Mouse (Mus musculus) bone marrow macrophage, adult 2 months (primary cell): ENCODE results near the gene Krtap10-4. TPM values are rescaled to one million over a fixed set of nuclear protein-coding genes. Genes with fewer than 3 reads are reported as not detected.

Source experiments
- H3K27ac ChIP-seq: 2 replicates; pipeline ENCODE4 v1.5.1; 2012; ENCODE audit warnings: low read depth, low read length; ENCODE audit not compliant: insufficient read depth
- H3K4me1 ChIP-seq: 2 replicates; pipeline ENCODE4 v1.6.1; 2012; ENCODE audit warnings: low read length; ENCODE audit not compliant: control insufficient read depth, insufficient read depth
- H3K4me3 ChIP-seq: 2 replicates; pipeline ENCODE4 v1.5.1; 2012; ENCODE audit warnings: mild to moderate bottlenecking, low read length, moderate library complexity; ENCODE audit not compliant: insufficient read depth
- CTCF ChIP-seq: IDR thresholded peaks from 2 replicates; pipeline ENCODE4 v1.5.1; 2012; ENCODE audit warnings: low read depth, mild to moderate bottlenecking, low read length, moderate library complexity
- POLR2A ChIP-seq: IDR thresholded peaks from 2 replicates; pipeline ENCODE4 v1.6.1; 2012; ENCODE audit warnings: mild to moderate bottlenecking, low read depth, low read length, borderline replicate concordance
- polyA plus RNA-seq: library from polyadenylated mRNA; stranded (reverse); fragments of >200 nt; gene quantifications from 2 replicates; pipeline ENCODE4 v1.2.4, GENCODE M21; 2012; ENCODE audit not compliant: missing spikeins, insufficient read depth, insufficient read length

Krtap10-4 gene
- polyA plus RNA-seq: not detected in 2 replicates

DNA sequence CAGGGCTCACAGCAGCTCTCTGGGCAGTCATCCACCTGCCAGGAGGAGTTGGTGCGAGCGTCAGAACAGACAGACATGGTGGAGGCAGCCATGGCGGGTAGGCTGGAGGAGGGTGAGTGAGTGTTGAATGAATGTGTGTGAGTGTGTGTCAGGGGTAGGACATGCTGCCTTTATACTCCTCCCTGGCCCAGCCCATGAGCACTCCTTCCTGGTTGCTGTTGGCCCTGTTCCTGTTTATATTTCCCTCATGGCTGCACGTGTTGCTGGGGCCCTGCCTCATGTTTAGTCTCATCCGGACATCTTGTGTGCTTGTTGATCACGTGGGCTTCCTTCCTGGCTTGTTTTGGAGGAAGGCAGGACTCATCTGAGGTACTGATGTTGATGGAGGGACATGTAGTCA is at the start of gene Krtap10-4:
Gene Krtap10-4, minus strand, starts transcription at position 145 of the 400 bp plus-strand sequence.
- TF ChIP-seq CTCF (no peak), POLR2A (no peak)
- H3K27ac ChIP-seq: no peak within 1 kb of the TSS
- no peak within 1 kb of the TSS for H3K4me3 ChIP-seq
- H3K4me1 ChIP-seq: no peaks in the 10 kb centered on the region

DNA sequence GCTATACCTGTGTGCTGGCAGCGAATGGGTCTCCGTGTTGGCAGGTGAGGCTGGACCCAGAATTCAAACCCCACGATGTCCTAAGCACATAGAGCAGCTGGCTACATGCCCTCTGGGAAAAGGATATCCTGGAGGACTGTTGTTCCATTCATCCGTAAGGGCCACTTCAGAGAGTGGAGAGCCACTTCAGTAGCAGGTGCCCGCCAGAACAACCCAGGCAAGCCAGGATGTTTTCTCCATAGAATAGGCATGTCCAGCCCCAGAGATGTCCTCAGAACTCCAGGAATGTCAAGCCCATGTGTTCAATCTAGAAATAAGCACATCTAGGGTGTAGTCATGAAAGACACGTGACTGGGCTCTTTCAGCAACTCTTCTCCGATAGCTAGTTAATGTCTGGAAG is 42.8 kb upstream of the Krtap10-4 start:
- Histone ChIP-seq H3K27ac (no peak overlapping the region), H3K4me3 (no peak overlapping the region), H3K4me1 (no peaks in the 10 kb centered on the region)
- TF ChIP-seq POLR2A: no peak
- TF ChIP-seq CTCF: no peak

DNA sequence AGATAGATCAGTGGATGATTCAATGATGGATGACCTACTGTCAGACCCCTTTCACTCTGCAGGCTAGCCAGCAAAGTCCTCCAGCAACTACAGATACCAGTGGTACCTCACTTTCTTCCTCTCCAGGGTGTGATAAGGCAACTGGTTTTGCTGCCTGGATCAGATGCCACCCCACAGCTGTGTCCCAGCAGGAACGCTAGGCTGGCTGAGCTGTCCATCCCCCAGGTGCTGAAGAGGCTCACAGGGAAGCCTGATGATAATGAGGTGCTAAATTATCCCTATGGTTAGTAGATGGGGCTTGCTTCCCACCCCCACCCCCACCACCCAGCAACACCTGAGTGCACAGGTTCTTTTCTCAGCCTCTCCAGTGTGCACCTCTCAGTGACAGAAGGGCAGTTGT is 40.7 kb upstream of the Krtap10-4 start:
- H3K4me3 ChIP-seq: no peak overlapping the region
- no peak overlapping the region for H3K27ac ChIP-seq
- H3K4me1 ChIP-seq: no peaks in the 10 kb centered on the region
- TF ChIP-seq POLR2A: no peak
- no peak for TF ChIP-seq CTCF

DNA sequence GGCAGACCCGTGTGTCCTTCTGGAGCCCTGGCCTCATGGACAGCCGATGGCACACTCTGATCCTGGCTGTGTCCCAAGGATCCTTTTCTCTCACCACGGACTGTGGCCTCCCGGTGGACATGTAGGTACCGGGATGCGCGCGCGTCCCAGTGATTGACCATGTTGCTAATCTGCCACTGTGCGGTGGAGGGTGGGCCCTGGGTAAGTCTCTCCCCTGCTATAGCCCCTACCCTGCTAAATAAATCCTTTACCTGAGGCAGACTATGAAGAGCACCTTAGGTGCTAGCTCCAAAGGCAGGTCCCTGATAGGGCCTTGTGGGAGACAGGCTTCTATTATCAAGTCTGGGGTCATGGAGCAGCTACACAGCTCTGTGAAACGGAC is 37.9 kb upstream of the Krtap10-4 start:
- no peak overlapping the region for H3K27ac ChIP-seq
- H3K4me3 ChIP-seq: peak overlapping the region; percentile 43
- no peak for TF ChIP-seq POLR2A
- TF ChIP-seq CTCF: no peak
- no peaks in the 10 kb centered on the region for H3K4me1 ChIP-seq

DNA sequence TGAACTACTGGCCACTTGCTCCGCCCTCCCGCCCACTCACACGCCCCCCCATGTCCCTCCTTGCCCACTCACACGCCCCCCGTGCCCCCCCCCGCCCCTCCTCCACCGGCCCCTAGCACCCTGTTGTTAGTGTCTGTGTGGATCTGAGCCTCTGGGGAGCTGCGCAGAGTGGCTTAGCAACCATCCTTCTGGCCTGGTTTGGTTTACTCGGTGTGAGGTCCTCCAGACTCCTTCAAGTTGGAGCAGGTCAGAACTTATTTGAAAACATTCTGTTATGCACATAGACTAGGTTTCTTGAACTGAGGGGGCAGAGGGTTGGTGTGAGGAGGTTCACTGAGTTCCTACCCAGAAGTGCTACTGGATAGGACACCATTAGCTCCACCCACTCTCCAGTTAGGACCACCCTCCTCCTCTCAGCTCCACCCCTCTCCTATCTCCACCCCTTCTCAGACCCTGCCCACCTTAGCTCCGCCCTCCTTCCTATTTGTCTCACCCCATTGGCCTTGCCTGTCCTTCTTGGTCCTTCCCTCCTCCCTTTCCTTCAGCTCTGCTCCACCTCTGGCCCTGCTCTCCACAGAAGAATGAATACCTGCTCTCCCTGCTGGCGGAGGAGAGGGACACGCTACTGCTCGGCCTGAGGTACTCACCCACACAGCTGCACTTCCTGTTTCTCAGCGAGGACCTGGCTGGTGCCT is 37.3 kb upstream of the Krtap10-4 start:
- Histone ChIP-seq H3K4me3 (peak overlapping the region; percentile 43), H3K4me1 (no peaks in the 10 kb centered on the region), H3K27ac (no peak overlapping the region)
- TF ChIP-seq POLR2A (no peak), CTCF (no peak)

DNA sequence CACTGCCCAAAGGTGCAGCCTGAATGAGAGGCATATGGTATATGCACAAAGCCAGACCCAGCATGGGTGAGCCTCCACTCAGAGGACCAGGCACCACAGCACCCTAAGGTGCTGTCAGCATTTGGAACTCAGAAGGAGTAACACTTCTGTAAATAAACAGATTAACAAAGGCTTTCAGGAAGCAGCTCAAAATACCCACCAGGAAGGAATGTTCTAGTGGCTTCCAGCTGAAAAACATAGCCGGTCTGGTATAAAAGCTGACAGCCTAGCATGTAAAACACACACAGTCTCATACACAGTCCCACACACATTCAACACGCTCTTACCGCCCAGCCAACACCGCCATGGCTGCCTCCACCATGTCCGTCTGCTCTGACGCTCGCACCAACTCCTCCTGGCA is 34.8 kb upstream of the Krtap10-4 start, which contains the start of gene Gm3285:
Gene Gm3285, plus strand, starts transcription at position 301 of the 400 bp plus-strand sequence.
- no peak within 1 kb of the TSS for H3K27ac ChIP-seq
- H3K4me1 ChIP-seq: no peaks in the 10 kb centered on the region
- no peak within 1 kb of the TSS for H3K4me3 ChIP-seq
- no peak for TF ChIP-seq CTCF
- no peak for TF ChIP-seq POLR2A

DNA sequence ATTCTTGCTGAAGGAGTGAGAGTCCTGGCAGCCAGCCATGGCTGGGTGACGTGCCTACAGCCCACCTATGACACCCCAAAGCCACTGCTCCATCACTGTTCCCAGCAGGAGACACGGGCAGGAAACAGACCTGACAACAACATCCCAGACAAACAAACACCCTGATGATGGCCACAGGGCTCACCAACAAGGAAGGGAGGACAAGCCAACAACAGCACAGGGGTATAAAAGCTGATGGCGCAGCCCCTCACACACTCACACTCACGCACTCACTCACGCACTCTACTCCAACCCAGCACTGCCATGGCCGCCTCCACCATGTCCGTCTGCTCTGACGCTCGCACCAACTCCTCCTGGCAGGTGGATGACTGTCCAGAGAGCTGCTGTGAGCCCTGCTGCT is 25.7 kb upstream of the Krtap10-4 start, which contains the start of gene Gm10318:
Gene Gm10318, plus strand, starts transcription at position 301 of the 400 bp plus-strand sequence.
- H3K4me3 ChIP-seq: no peak within 1 kb of the TSS
- H3K4me1 ChIP-seq: peaks cover 11% of the 10 kb centered on the region
- H3K27ac ChIP-seq: no peak within 1 kb of the TSS
- TF ChIP-seq POLR2A (no peak), CTCF (no peak)

DNA sequence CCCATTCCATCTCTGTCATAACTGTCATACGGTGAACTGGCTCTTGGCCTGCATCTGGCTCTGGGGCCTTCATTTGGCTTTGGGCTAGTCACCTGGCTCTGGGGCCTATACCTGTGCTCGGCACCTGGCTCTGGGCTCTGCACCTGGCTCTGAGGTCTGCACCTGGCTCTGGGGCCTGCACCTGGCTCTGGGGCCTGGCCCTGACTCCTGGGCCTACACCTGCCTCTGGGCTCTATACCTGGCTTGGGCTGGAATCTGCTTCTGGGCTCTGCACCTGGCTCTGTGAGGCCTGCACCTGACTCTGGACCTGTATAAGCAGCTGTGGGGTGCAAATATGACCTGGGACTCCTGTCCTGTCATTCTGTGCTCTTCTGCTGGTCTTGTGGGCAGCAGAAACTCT is 20.6 kb upstream of the Krtap10-4 start:
- Histone ChIP-seq H3K4me1 (peaks cover 11% of the 10 kb centered on the region), H3K27ac (no peak overlapping the region), H3K4me3 (no peak overlapping the region)
- TF ChIP-seq CTCF (no peak), POLR2A (no peak)

DNA sequence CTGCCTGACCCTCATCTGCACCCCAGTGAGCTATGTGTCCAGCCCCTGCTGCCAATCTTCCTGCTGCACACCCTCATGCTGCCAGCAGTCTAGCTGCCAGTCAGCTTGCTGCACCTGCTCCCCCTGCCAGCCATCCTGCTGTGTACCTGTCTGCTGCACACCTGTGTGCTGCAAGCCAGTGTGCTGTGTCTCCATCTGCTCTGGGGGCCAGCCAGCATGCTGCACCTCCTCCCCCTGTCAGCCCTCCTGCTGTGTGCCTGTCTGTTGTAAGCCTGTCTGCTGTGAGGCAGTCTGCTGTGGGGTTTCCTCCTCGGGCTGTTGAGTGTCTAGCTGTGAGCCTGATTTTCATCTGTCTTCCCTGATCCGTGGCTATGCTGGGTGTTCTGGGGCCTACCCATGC is 20.1 kb upstream of the Krtap10-4 start:
- Histone ChIP-seq H3K4me3 (no peak overlapping the region), H3K27ac (no peak overlapping the region), H3K4me1 (peaks cover 11% of the 10 kb centered on the region)
- no peak for TF ChIP-seq POLR2A
- no peak for TF ChIP-seq CTCF

DNA sequence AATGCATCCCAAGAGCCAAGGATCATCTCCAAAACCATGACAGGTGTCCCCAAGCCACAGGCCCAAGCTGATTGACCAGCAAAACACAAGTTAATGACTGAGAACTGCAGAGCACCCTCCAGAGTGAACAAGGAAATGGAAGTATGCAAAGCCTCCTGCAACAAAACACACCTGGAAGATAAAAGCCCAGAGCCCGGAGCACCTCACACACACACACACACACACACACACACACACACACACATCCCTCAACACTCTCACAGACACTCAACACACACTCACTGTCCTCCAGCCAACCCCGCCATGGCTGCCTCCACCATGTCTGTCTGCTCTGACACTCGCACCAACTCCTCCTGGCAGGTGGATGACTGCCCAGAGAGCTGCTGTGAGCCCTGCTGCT is 19.6 kb upstream of the Krtap10-4 start, which contains the start of gene Gm36176:
Gene Gm36176, plus strand, starts transcription at position 301 of the 400 bp plus-strand sequence.
- peaks cover 10% of the 10 kb centered on the region for H3K4me1 ChIP-seq
- H3K27ac ChIP-seq: no peak within 1 kb of the TSS
- no peak within 1 kb of the TSS for H3K4me3 ChIP-seq
- no peak for TF ChIP-seq CTCF
- no peak for TF ChIP-seq POLR2A

DNA sequence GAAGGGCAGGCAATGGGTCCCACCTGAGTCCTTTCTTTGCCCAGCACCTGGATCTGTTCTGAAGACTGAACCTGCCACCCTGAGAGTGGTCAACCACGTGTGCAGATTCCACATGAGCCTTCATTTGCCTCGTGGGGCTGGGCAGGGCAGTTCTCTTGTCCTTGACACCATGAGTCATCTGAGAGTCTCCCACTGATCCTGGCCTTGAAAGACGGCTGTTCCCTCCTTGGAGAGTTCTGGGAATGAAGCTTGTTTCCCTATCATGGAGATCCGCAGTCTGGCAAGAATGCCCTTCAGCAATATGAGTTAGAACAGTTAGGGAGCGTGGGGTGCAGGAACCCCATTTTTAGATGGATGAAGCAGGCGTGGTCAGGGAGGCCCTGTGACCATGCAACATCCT is 12.1 kb upstream of the Krtap10-4 start:
- H3K27ac ChIP-seq: no peak overlapping the region
- H3K4me1 ChIP-seq: no peaks in the 10 kb centered on the region
- H3K4me3 ChIP-seq: no peak overlapping the region
- no peak for TF ChIP-seq CTCF
- TF ChIP-seq POLR2A: no peak
